In genomic region chr7:38161438-38161837, GRCm38 (mm10) we compare ENCODE assay signal across 13 mouse cellular contexts. TPM values are rescaled to one million over a fixed set of nuclear protein-coding genes. Genes with fewer than 3 reads are reported as not detected.
DNase-seq lines count a peak whose midpoint lies in the region; ATAC-seq and TF ChIP-seq lines count a peak whose summit lies in the region.
"Had no signal": no experiment of that assay in that cellular context is flagged by ENCODE, and none has a peak within 500 bp of the region (broad histone marks: within the 10 kb centered on the region; RNA-seq: fewer than 3 reads in every experiment).

No protein-coding gene starts in this region.

- TF ChIP-seq RAD21 in MEL (IDR thresholded peaks at IDR 0.05; ENCODE audit: low read depth, low read length), result peak; percentile 37

- H3K79me2 ChIP-seq in heart, adult 2 months (replicated peaks; ENCODE audit: control insufficient read depth, insufficient read depth, low read length), result no peaks in the 10 kb centered on the region
- H3K79me2 ChIP-seq in MEL (ENCODE audit: control insufficient read depth, insufficient read depth, low read length, poor library complexity), result no peaks in the 10 kb centered on the region

- H3K36me3 ChIP-seq in heart, adult 2 months (ENCODE audit: control insufficient read depth, insufficient read depth, low read length), result no peaks in the 10 kb centered on the region
- H3K36me3 ChIP-seq in midbrain, postnatal 0 days (ENCODE audit: insufficient read depth, low read length), result no peaks in the 10 kb centered on the region
- H3K36me3 ChIP-seq in midbrain, embryonic 15.5 days (replicated peaks), result no peaks in the 10 kb centered on the region
- no peaks in the 10 kb centered on the region for H3K36me3 ChIP-seq in MEL (ENCODE audit: control insufficient read depth in 1 of 2, insufficient read depth in 2 of 2, low read length in 2 of 2)
- H3K36me3 ChIP-seq: heart, embryonic 10.5 days; hindbrain, embryonic 15.5 days had no signal

- no peaks in the 10 kb centered on the region for H3K27me3 ChIP-seq in heart, adult 2 months (ENCODE audit: control insufficient read depth, insufficient read depth, low read length)
- no peaks in the 10 kb centered on the region for H3K27me3 ChIP-seq in midbrain, postnatal 0 days (ENCODE audit: insufficient read depth, low read length)
- no peaks in the 10 kb centered on the region for H3K27me3 ChIP-seq in midbrain, embryonic 15.5 days (replicated peaks)
- H3K27me3 ChIP-seq in MEL (ENCODE audit: control insufficient read depth in 1 of 2, insufficient read depth in 2 of 2, low read length in 2 of 2), result peaks cover 0 to 3% of the 10 kb centered on the region in 2 experiments; a peak in 2 of 4 replicates
- H3K27me3 ChIP-seq: hindbrain, embryonic 15.5 days had no signal

- H3K9ac ChIP-seq in heart, adult 2 months (ENCODE audit: low read depth, low read length), result no peak overlapping the region
- no peak overlapping the region for H3K9ac ChIP-seq in midbrain, postnatal 0 days (replicated peaks; ENCODE audit: low read length, poor library complexity, severe bottlenecking)
- no peak overlapping the region for H3K9ac ChIP-seq in midbrain, embryonic 15.5 days
- no peak overlapping the region for H3K9ac ChIP-seq in MEL (ENCODE audit: control insufficient read depth, low read depth, low read length, poor library complexity, severe bottlenecking)
- H3K9ac ChIP-seq: hindbrain, embryonic 15.5 days had no signal

- H3K4me1 ChIP-seq in heart, adult 2 months (ENCODE audit: control insufficient read depth, insufficient read depth, low read length), result no peaks in the 10 kb centered on the region
- no peaks in the 10 kb centered on the region for H3K4me1 ChIP-seq in midbrain, postnatal 0 days (ENCODE audit: insufficient read depth, low read length)
- no peaks in the 10 kb centered on the region for H3K4me1 ChIP-seq in midbrain, embryonic 15.5 days
- no peaks in the 10 kb centered on the region for H3K4me1 ChIP-seq in MEL (ENCODE audit: control insufficient read depth in 1 of 2, insufficient read depth in 2 of 2, low read length in 2 of 2)
- H3K4me1 ChIP-seq: hindbrain, embryonic 15.5 days had no signal

- H3K4me2 ChIP-seq in midbrain, postnatal 0 days (ENCODE audit: low read depth, low read length, poor library complexity, severe bottlenecking), result no peak overlapping the region
- no peak overlapping the region for H3K4me2 ChIP-seq in midbrain, embryonic 15.5 days
- H3K4me2 ChIP-seq: hindbrain, embryonic 15.5 days had no signal

- H3K27ac ChIP-seq in heart, adult 2 months, result no peak overlapping the region
- H3K27ac ChIP-seq in midbrain, postnatal 0 days (ENCODE audit: low read depth, low read length), result no peak overlapping the region
- H3K27ac ChIP-seq in midbrain, embryonic 15.5 days, result no peak overlapping the region
- no peak overlapping the region for H3K27ac ChIP-seq in MEL (ENCODE audit: control insufficient read depth, low read depth, low read length)
- H3K27ac ChIP-seq: heart, embryonic 10.5 days; hindbrain, embryonic 15.5 days; macrophage had no signal

- H3K4me3 ChIP-seq in heart, adult 2 months, result no peak overlapping the region
- no peak overlapping the region for H3K4me3 ChIP-seq in midbrain, postnatal 0 days (ENCODE audit: low read depth, low read length)
- no peak overlapping the region for H3K4me3 ChIP-seq in midbrain, embryonic 15.5 days
- H3K4me3 ChIP-seq in MEL (ENCODE audit: control insufficient read depth in 1 of 2, insufficient read depth in 1 of 2, low read depth in 2 of 2, low read length in 2 of 2), result no peak overlapping the region
- H3K4me3 ChIP-seq: heart, embryonic 10.5 days; hindbrain, embryonic 15.5 days; myocyte had no signal

- ATAC-seq in midbrain, postnatal 0 days (ENCODE audit: low FRiP score), result no peak
- ATAC-seq in midbrain, embryonic 15.5 days (replicated peaks), result no peak
- peak; percentile 59; the same call in 1 of the 2 replicates for ATAC-seq in megakaryocyte progenitor cell, adult 5-6 weeks (replicated peaks; ENCODE audit: poor library complexity)
- no peak for ATAC-seq in frontal cortex, adult (ENCODE audit: low TSS enrichment)

- no peak for TF ChIP-seq EP300 in heart, adult 2 months (IDR thresholded peaks at IDR 0.05; ENCODE audit: insufficient read depth, low read depth, low read length)
- no peak for TF ChIP-seq EP300 in MEL (IDR thresholded peaks at IDR 0.05; ENCODE audit: low read depth in 1 of 2, low read length in 2 of 2)

- no peak for DNase-seq in heart, adult 2 months
- no peak for DNase-seq in heart, postnatal 36 days
- no peak for DNase-seq in midbrain, postnatal 0 days (ENCODE audit: low spot score)
- peak; percentile 59 for DNase-seq in MEL (ENCODE audit: low read depth, low spot score)
- no peak for DNase-seq in adrenal gland, postnatal 10 days
- DNase-seq: kidney, postnatal 14 days had no signal

- intact Hi-C loops in heart, adult 2 months (cut with DNase I), result no loop called here
- intact Hi-C loops in heart, postnatal 36 days (cut with DNase I), result no loop called here

- H3K9me3 ChIP-seq in midbrain, postnatal 0 days (ENCODE audit: low read length), result no peaks in the 10 kb centered on the region
- no peaks in the 10 kb centered on the region for H3K9me3 ChIP-seq in midbrain, embryonic 15.5 days
- no peaks in the 10 kb centered on the region for H3K9me3 ChIP-seq in MEL (replicated peaks; ENCODE audit: insufficient read depth, low read length)
- H3K9me3 ChIP-seq: heart, embryonic 10.5 days; hindbrain, embryonic 15.5 days had no signal

- WGBS in heart, adult 2 months, result 93% methylated on average over 2 of the region's 2 CpGs
- WGBS in midbrain, postnatal 0 days, result 96% methylated on average over 2 of the region's 2 CpGs
- 93% methylated on average over 2 of the region's 2 CpGs for WGBS in midbrain, embryonic 15.5 days

- TF ChIP-seq CTCF in heart, adult 2 months (IDR thresholded peaks at IDR 0.05), result peak; percentile 35
- peak; percentile 47 for TF ChIP-seq CTCF in midbrain, postnatal 0 days (IDR thresholded peaks at IDR 0.05)
- peak; percentile 18 to 67 (median 49); a peak in 5 of 6 replicates for TF ChIP-seq CTCF in MEL (IDR thresholded peaks at IDR 0.05 in 2 of 3, conservative IDR thresholded peaks at IDR 0.05 in 1 of 3; ENCODE audit: control insufficient read depth in 1 of 3, insufficient read depth in 1 of 3, low read depth in 2 of 3, low read length in 3 of 3, poor library complexity in 1 of 3, severe bottlenecking in 1 of 3)

- TF ChIP-seq POLR2A in heart, adult 2 months (IDR thresholded peaks at IDR 0.05; ENCODE audit: insufficient read depth, low read depth, low read length), result no peak
- TF ChIP-seq POLR2A in MEL (IDR thresholded peaks at IDR 0.05; ENCODE audit: control insufficient read depth in 1 of 2, insufficient read depth in 1 of 2, low read depth in 1 of 2, low read length in 2 of 2, poor library complexity in 1 of 2), result no peak

TF ChIP-seq in MEL, 35 proteins besides CTCF, POLR2A, EP300 and RAD21 (continues in another document):
- TF ChIP-seq E2F4 (IDR thresholded peaks at IDR 0.05; ENCODE audit: borderline replicate concordance, low read depth, low read length), result no peak
- no peak for TF ChIP-seq RCOR1 (IDR thresholded peaks at IDR 0.05; ENCODE audit: low read depth, low read length)
- TF ChIP-seq MAX (IDR thresholded peaks at IDR 0.05; ENCODE audit: low read length), result no peak
- TF ChIP-seq USF2 (IDR thresholded peaks at IDR 0.05; ENCODE audit: borderline replicate concordance in 1 of 2, insufficient read depth in 1 of 2, low read depth in 1 of 2, low read length in 2 of 2), result no peak
- TF ChIP-seq ZC3H11A (IDR thresholded peaks at IDR 0.05; ENCODE audit: low read depth, low read length), result no peak
- TF ChIP-seq TBP (IDR thresholded peaks at IDR 0.05; ENCODE audit: low read depth, low read length), result no peak
- TF ChIP-seq ZKSCAN1 (IDR thresholded peaks at IDR 0.05; ENCODE audit: low read depth, low read length), result no peak
- TF ChIP-seq NRF1 (IDR thresholded peaks at IDR 0.05; ENCODE audit: insufficient read depth, low read depth, low read length, poor library complexity, severe bottlenecking), result no peak
- TF ChIP-seq MEF2A (IDR thresholded peaks at IDR 0.05; ENCODE audit: extremely low read depth, insufficient replicate concordance, low read depth, low read length, poor library complexity, severe bottlenecking), result no peak
- no peak for TF ChIP-seq SIN3A (IDR thresholded peaks at IDR 0.05; ENCODE audit: low read length)
- TF ChIP-seq USF1 (IDR thresholded peaks at IDR 0.05; ENCODE audit: low read depth, low read length), result no peak
- no peak for TF ChIP-seq POLR2AphosphoS5 (IDR thresholded peaks at IDR 0.05; ENCODE audit: borderline replicate concordance, low read depth, low read length)
- TF ChIP-seq GABPA (IDR thresholded peaks at IDR 0.05; ENCODE audit: low read depth, low read length), result no peak
- TF ChIP-seq TAL1 (IDR thresholded peaks at IDR 0.05; ENCODE audit: low read length), result no peak

RNA-seq across cellular contexts. Expression of gene 1600014C10Rik, which starts 21.6 kb away (rescaled TPM):
- 10 to 100 TPM; 31.6 to 32.0 TPM for total RNA-seq in heart, adult 2 months (2021)
- 29.3 and 50.6 TPM in 2 replicates for polyA plus RNA-seq in heart, adult 2 months (2012; rRNA removed)
- 10 to 100 TPM; 29.2 to 34.7 TPM for total RNA-seq in heart, postnatal 36 days (2021)
- total RNA-seq in midbrain, postnatal 0 days (2014; rRNA removed), result 44.0 and 44.2 TPM in 2 replicates
- 30.3 and 35.2 TPM in 2 replicates for polyA plus RNA-seq in midbrain, postnatal 0 days (2015; fragmentation: Nextera tagmentation; extraction: Ambion mirVana)
- polyA plus RNA-seq in midbrain, embryonic 15.5 days (2015; fragmentation: Nextera tagmentation; extraction: Ambion mirVana), result 29.5 and 31.9 TPM in 2 replicates
- total RNA-seq in MEL (2012; rRNA removed), result 9.0 and 10.2 TPM in 2 replicates
- polyA plus RNA-seq in MEL (2012; ENCODE audit: insufficient read depth in 1 of 2, insufficient read length in 2 of 2, low read depth in 1 of 2, low replicate concordance in 2 of 2, missing spikeins in 1 of 2), result 10 to 100 TPM in 1 of 2 experiments, not detected in 1; 14.7 TPM
- total RNA-seq in megakaryocyte progenitor cell, adult 5-6 weeks (2015), result 18.8 and 19.5 TPM in 2 replicates
- 22.7 and 29.4 TPM in 2 replicates for total RNA-seq in megakaryocyte progenitor cell, adult 5-6 weeks (2017)
- total RNA-seq in adrenal gland, postnatal 10 days (2021), result 10 to 100 TPM; 45.5 to 58.0 TPM

RNA-seq across cellular contexts. Expression of gene Ccne1, which starts 54.1 kb away (rescaled TPM):
- 1 to 10 TPM in 1 of 2 experiments, under 1 TPM in 1; 0.91 to 1.3 TPM for total RNA-seq in heart, adult 2 months (2021)
- 0.90 and 1.3 TPM in 2 replicates for polyA plus RNA-seq in heart, adult 2 months (2012; rRNA removed)
- 1 to 10 TPM in 1 of 2 experiments, under 1 TPM in 1; 0.70 to 1.5 TPM for total RNA-seq in heart, postnatal 36 days (2021)
- total RNA-seq in midbrain, postnatal 0 days (2014; rRNA removed), result 9.5 and 11.4 TPM in 2 replicates
- 13.2 and 13.4 TPM in 2 replicates for polyA plus RNA-seq in midbrain, postnatal 0 days (2015; fragmentation: Nextera tagmentation; extraction: Ambion mirVana)
- 11.6 and 13.2 TPM in 2 replicates for polyA plus RNA-seq in midbrain, embryonic 15.5 days (2015; fragmentation: Nextera tagmentation; extraction: Ambion mirVana)
- total RNA-seq in MEL (2012; rRNA removed), result 48.5 and 53.1 TPM in 2 replicates
- 100 to 1,000 TPM in 1 of 2 experiments, 10 to 100 TPM in 1; 78.0 to 321 TPM for polyA plus RNA-seq in MEL (2012; ENCODE audit: insufficient read depth in 1 of 2, insufficient read length in 2 of 2, low read depth in 1 of 2, low replicate concordance in 2 of 2, missing spikeins in 1 of 2)
- 17.0 and 20.3 TPM in 2 replicates for total RNA-seq in megakaryocyte progenitor cell, adult 5-6 weeks (2015)
- 29.3 and 32.4 TPM in 2 replicates for total RNA-seq in megakaryocyte progenitor cell, adult 5-6 weeks (2017)
- total RNA-seq in adrenal gland, postnatal 10 days (2021), result 10 to 100 TPM; 10.0 to 10.8 TPM
